Mouse (Mus musculus) adrenal gland, postnatal 4 days (tissue): ENCODE results near the gene Rad51d. TPM values are rescaled to one million over a fixed set of nuclear protein-coding genes. Genes with fewer than 3 reads are reported as not detected.
"Not testable (repeated sequence)": the region's sequence is repeated elsewhere in the genome, so short reads cannot be mapped to it uniquely, and the experiment has no call there.

Experiments
- DNase-seq, 2 experiments: peaks; one replicate each; pipeline ENCODE4 v3.0.0; 2021 to 2022; ENCODE audit warnings: low spot score in 2 of 2, mixed read lengths in 2 of 2
- total RNA-seq, 2 experiments: library from RNA; stranded (reverse); gene quantifications; 2 replicates each; pipeline ENCODE4 v1.2.3; 2021

Rad51d gene
- total RNA-seq, 2 experiments from 2014 or later: 16.4 to 16.8 TPM

- no peak for DNase-seq
Observed at GRCm38 (mm10) chr11:82860759-82861158, 29.7 kb downstream of the Rad51d start.

GRCm38 (mm10) chr11:82857307-82857848 lies 33.0 kb downstream of the Rad51d start:
- DNase-seq: no peak

- no peak for DNase-seq
Observed at GRCm38 (mm10) chr11:82856032-82856431, 34.4 kb downstream of the Rad51d start.

GRCm38 (mm10) chr11:82855327-82855973 lies 35.0 kb downstream of the Rad51d start:
- no peak for DNase-seq

- DNase-seq: no peak
Observed at GRCm38 (mm10) chr11:82854111-82854510, 36.3 kb downstream of the Rad51d start.

- DNase-seq: no peak
Observed at GRCm38 (mm10) chr11:82852958-82853357, 37.5 kb downstream of the Rad51d start.

GRCm38 (mm10) chr11:82852540-82852939 lies 37.9 kb downstream of the Rad51d start:
- no peak for DNase-seq

- no peak for DNase-seq
Observed at GRCm38 (mm10) chr11:82852115-82852514, 38.3 kb downstream of the Rad51d start.

GRCm38 (mm10) chr11:82850259-82850658 lies 40.2 kb downstream of the Rad51d start:
- DNase-seq: no peak

- DNase-seq: no peak
Observed at GRCm38 (mm10) chr11:82847571-82848000, 42.8 kb downstream of the Rad51d start.

- no peak for DNase-seq
Observed at GRCm38 (mm10) chr11:82846938-82847337, 43.5 kb downstream of the Rad51d start.

GRCm38 (mm10) chr11:82846079-82846436 lies 44.4 kb downstream of the Rad51d start:
- no peak for DNase-seq

GRCm38 (mm10) chr11:82845415-82846078 lies 44.9 kb downstream of the Rad51d start:
- peak; percentile 39 to 75 for DNase-seq

GRCm38 (mm10) chr11:82844771-82845414 lies 45.5 kb downstream of the Rad51d start:
- no peak for DNase-seq

- DNase-seq: no peak
Observed at GRCm38 (mm10) chr11:82838511-82838910, 51.9 kb downstream of the Rad51d start.

GRCm38 (mm10) chr11:82837848-82838247 lies 52.6 kb downstream of the Rad51d start:
- no peak for DNase-seq

GRCm38 (mm10) chr11:82837192-82837591 lies 53.2 kb downstream of the Rad51d start:
- DNase-seq: no peak

- DNase-seq: no peak
Observed at GRCm38 (mm10) chr11:82835616-82836432, 54.6 kb downstream of the Rad51d start.

GRCm38 (mm10) chr11:82834359-82834758 lies 56.1 kb downstream of the Rad51d start:
- not testable (repeated sequence) for DNase-seq

- no peak for DNase-seq
Observed at GRCm38 (mm10) chr11:82833929-82834328, 56.5 kb downstream of the Rad51d start.

GRCm38 (mm10) chr11:82832402-82832801 lies 58.0 kb downstream of the Rad51d start:
- not testable (repeated sequence) for DNase-seq
